Mouse (Mus musculus): Measurements from ENCODE around the gene Ocel1. TPM values are rescaled to one million over a fixed set of nuclear protein-coding genes. Genes with fewer than 3 reads are reported as not detected.
"Not testable (repeated sequence)": the region's sequence is repeated elsewhere in the genome, so short reads cannot be mapped to it uniquely, and the experiment has no call there.

Ocel1 gene
- 3.6 TPM in 2 replicates for polyA plus RNA-seq (2014; fragmentation: Nextera tagmentation; extraction: Ambion mirVana)

DNA sequence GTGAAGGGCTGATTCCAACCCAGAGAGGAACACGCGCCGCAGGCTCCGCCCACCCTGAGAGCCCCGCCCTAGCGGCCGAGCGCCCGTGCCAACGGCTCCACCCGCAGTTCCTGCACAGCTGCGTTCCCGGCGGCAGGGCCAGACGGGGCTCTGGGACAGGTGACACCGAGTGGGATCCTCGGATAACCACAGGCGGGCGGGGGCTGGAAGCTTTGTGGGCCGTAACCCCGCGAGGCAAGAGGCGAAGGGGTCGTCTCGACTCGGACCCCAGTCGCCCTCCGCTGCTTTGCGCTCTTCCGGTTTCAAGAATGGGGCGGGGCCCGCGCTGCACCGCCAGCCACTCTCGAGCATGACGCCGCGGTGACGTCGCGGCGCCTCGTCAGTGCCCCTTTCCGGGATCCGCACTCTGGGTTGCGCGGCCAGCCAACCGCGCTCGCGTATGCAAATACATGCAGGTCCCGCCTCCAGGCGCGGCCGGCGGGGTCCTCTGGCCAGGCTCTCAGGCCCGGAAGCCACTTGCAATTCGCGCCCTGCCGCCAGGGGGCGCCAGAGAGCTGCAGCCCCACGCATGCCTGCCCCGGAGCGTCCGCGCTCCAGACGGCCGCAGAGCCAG is at the start of gene Ocel1:
TSS of gene Ocel1 (plus strand) at position 63 of the 613 bp plus-strand sequence.
- H3K36me3 ChIP-seq (ENCODE audit: control insufficient read depth, insufficient read depth, low read length): peaks cover 46% of the 10 kb centered on the region
- peak within 1 kb of the TSS; percentile 80 to 87 for H3K27ac ChIP-seq (replicated peaks in 1 of 2; ENCODE audit: control insufficient read depth in 1 of 2, insufficient read depth in 1 of 2, low read depth in 2 of 2, low read length in 2 of 2)
- H3K9ac ChIP-seq (ENCODE audit: low read length): peak within 1 kb of the TSS; percentile 72
- no peaks in the 10 kb centered on the region for H3K9me3 ChIP-seq (ENCODE audit: control insufficient read depth, low read length)
- H3K27me3 ChIP-seq (ENCODE audit: control insufficient read depth, insufficient read depth, low read length): no peaks in the 10 kb centered on the region
- 1% methylated on average over 67 of the region's 68 CpGs for WGBS
- peaks cover 8 to 31% of the 10 kb centered on the region in 2 experiments for H3K4me1 ChIP-seq (ENCODE audit: control insufficient read depth in 2 of 2, insufficient read depth in 2 of 2, low read length in 2 of 2)
- peak within 1 kb of the TSS; percentile 79 to 83 for H3K4me3 ChIP-seq (ENCODE audit: control insufficient read depth in 1 of 2, insufficient read depth in 1 of 2, low read depth in 1 of 2, low read length in 2 of 2)
- peak; percentile 86 for ATAC-seq (ENCODE audit: insufficient number of reproducible peaks, insufficient read depth, low FRiP score, low read depth)
- H3K4me2 ChIP-seq (ENCODE audit: low read length): peak within 1 kb of the TSS; percentile 63

- H3K9ac ChIP-seq (ENCODE audit: low read length): no peak overlapping the region
- no peaks in the 10 kb centered on the region for H3K9me3 ChIP-seq (ENCODE audit: control insufficient read depth, low read length)
- no peak for ATAC-seq (ENCODE audit: insufficient number of reproducible peaks, insufficient read depth, low FRiP score, low read depth)
- H3K36me3 ChIP-seq (ENCODE audit: control insufficient read depth, insufficient read depth, low read length): peaks cover 73% of the 10 kb centered on the region
- no peaks in the 10 kb centered on the region for H3K27me3 ChIP-seq (ENCODE audit: control insufficient read depth, insufficient read depth, low read length)
- WGBS: 94% methylated on average over 3 of the region's 3 CpGs
- no peak overlapping the region for H3K27ac ChIP-seq (replicated peaks in 1 of 2; ENCODE audit: control insufficient read depth in 1 of 2, insufficient read depth in 1 of 2, low read depth in 2 of 2, low read length in 2 of 2)
- no peaks in the 10 kb centered on the region for H3K4me1 ChIP-seq (ENCODE audit: control insufficient read depth in 2 of 2, insufficient read depth in 2 of 2, low read length in 2 of 2)
- H3K4me2 ChIP-seq (ENCODE audit: low read length): no peak overlapping the region
- no peak overlapping the region for H3K4me3 ChIP-seq (ENCODE audit: control insufficient read depth in 1 of 2, insufficient read depth in 1 of 2, low read depth in 1 of 2, low read length in 2 of 2)
Measured at GRCm38 (mm10) chr8:71322939-71323338, 48.2 kb upstream of the Ocel1 start.

DNA sequence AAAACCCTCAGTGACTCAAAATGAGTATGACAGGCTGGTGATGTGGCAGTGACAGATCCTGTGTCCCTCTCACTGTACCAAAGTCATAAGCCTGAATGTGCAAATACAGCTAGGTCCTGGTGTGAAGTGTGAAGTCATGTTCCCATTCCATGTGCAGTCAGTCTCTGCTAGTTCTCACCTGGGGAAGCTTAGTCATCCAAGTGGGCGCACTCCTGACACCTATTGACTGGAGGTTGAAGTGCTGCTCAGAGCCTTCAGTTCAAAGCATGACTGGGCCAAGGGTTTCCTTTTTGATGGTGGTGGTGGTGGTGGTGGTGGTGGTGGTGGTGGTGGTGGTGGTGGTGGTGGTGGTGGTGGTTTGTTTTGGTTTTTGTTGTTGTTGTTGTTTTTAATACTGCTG is 46.2 kb upstream of the Ocel1 start:
- Histone ChIP-seq H3K4me1 (ENCODE audit: control insufficient read depth in 2 of 2, insufficient read depth in 2 of 2, low read length in 2 of 2) (no peaks in the 10 kb centered on the region), H3K4me3 (ENCODE audit: control insufficient read depth in 1 of 2, insufficient read depth in 1 of 2, low read depth in 1 of 2, low read length in 2 of 2) (no peak overlapping the region), H3K9me3 (ENCODE audit: control insufficient read depth, low read length) (no peaks in the 10 kb centered on the region), H3K4me2 (ENCODE audit: low read length) (no peak overlapping the region), H3K9ac (ENCODE audit: low read length) (no peak overlapping the region), H3K27ac (replicated peaks in 1 of 2; ENCODE audit: control insufficient read depth in 1 of 2, insufficient read depth in 1 of 2, low read depth in 2 of 2, low read length in 2 of 2) (no peak overlapping the region), H3K27me3 (ENCODE audit: control insufficient read depth, insufficient read depth, low read length) (no peaks in the 10 kb centered on the region), H3K36me3 (ENCODE audit: control insufficient read depth, insufficient read depth, low read length) (peaks cover 83% of the 10 kb centered on the region)
- no peak; the same call in 1 of the 2 replicates for ATAC-seq (ENCODE audit: insufficient number of reproducible peaks, insufficient read depth, low FRiP score, low read depth)
- 79% methylated on average over 1 of the region's 1 CpGs for WGBS

DNA sequence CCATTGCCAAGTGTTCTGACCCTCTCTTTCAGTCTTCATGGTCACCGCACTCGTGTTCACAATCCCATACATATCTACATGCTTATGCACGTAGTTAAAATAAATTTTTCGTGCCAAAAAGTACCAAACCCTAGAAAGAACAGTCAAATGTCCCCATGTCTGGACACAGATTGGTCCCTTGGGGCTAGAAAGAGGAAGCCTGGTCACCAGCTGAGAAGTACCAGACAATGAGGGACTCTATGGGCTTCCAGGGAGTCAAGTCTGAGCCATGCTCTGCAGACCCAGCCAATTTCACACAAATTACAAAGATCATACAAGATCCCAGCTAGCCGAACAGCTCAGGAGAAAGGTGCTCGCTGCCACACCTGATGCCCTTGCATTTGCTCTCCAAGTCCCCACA is 33.3 kb upstream of the Ocel1 start:
- not testable (repeated sequence) for H3K9me3 ChIP-seq (ENCODE audit: control insufficient read depth, low read length); H3K27ac ChIP-seq (replicated peaks in 1 of 2; ENCODE audit: control insufficient read depth in 1 of 2, insufficient read depth in 1 of 2, low read depth in 2 of 2, low read length in 2 of 2); H3K27me3 ChIP-seq (ENCODE audit: control insufficient read depth, insufficient read depth, low read length); H3K9ac ChIP-seq (ENCODE audit: low read length); H3K4me1 ChIP-seq (ENCODE audit: control insufficient read depth in 2 of 2, insufficient read depth in 2 of 2, low read length in 2 of 2); H3K4me2 ChIP-seq (ENCODE audit: low read length); ATAC-seq (ENCODE audit: insufficient number of reproducible peaks, insufficient read depth, low FRiP score, low read depth); H3K4me3 ChIP-seq (ENCODE audit: control insufficient read depth in 1 of 2, insufficient read depth in 1 of 2, low read depth in 1 of 2, low read length in 2 of 2)
- WGBS: 93% methylated on average over 6 of the region's 6 CpGs
- peaks cover 80% of the 10 kb centered on the region for H3K36me3 ChIP-seq (ENCODE audit: control insufficient read depth, insufficient read depth, low read length)

- Histone ChIP-seq H3K4me3 (ENCODE audit: control insufficient read depth in 1 of 2, insufficient read depth in 1 of 2, low read depth in 1 of 2, low read length in 2 of 2) (no peak overlapping the region), H3K27ac (replicated peaks in 1 of 2; ENCODE audit: control insufficient read depth in 1 of 2, insufficient read depth in 1 of 2, low read depth in 2 of 2, low read length in 2 of 2) (no peak overlapping the region), H3K4me2 (ENCODE audit: low read length) (no peak overlapping the region), H3K36me3 (ENCODE audit: control insufficient read depth, insufficient read depth, low read length) (peaks cover 89% of the 10 kb centered on the region), H3K4me1 (ENCODE audit: control insufficient read depth in 2 of 2, insufficient read depth in 2 of 2, low read length in 2 of 2) (no peaks in the 10 kb centered on the region), H3K9ac (ENCODE audit: low read length) (no peak overlapping the region), H3K9me3 (ENCODE audit: control insufficient read depth, low read length) (no peaks in the 10 kb centered on the region), H3K27me3 (ENCODE audit: control insufficient read depth, insufficient read depth, low read length) (no peaks in the 10 kb centered on the region)
- ATAC-seq (ENCODE audit: insufficient number of reproducible peaks, insufficient read depth, low FRiP score, low read depth): no peak
- 76% methylated on average over 5 of the region's 5 CpGs for WGBS
Measured at GRCm38 (mm10) chr8:71340625-71341024, 30.5 kb upstream of the Ocel1 start.

DNA sequence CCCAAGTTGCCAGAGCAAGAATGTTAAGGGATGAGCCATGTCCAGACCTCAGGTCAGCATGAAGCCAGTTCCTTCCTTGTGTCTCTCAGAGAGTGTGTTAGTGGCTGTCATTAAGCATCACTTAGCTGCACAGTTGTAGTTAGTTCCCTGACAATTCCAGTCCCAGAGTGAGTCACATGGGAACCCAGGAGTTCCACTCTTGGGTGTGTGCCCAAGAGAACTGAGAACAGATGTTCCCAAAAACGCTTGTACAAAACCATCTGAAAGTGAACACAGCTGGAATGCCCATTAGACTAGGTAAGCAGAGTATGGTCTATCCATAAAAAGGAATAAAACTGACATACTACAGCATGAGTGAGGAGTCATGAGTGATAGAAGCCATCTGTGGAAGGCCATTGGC is 24.5 kb upstream of the Ocel1 start:
- Histone ChIP-seq H3K27me3 (ENCODE audit: control insufficient read depth, insufficient read depth, low read length) (no peaks in the 10 kb centered on the region), H3K4me2 (ENCODE audit: low read length) (no peak overlapping the region), H3K9ac (ENCODE audit: low read length) (no peak overlapping the region), H3K4me1 (ENCODE audit: control insufficient read depth in 2 of 2, insufficient read depth in 2 of 2, low read length in 2 of 2) (no peaks in the 10 kb centered on the region), H3K9me3 (ENCODE audit: control insufficient read depth, low read length) (no peaks in the 10 kb centered on the region), H3K27ac (replicated peaks in 1 of 2; ENCODE audit: control insufficient read depth in 1 of 2, insufficient read depth in 1 of 2, low read depth in 2 of 2, low read length in 2 of 2) (no peak overlapping the region), H3K4me3 (ENCODE audit: control insufficient read depth in 1 of 2, insufficient read depth in 1 of 2, low read depth in 1 of 2, low read length in 2 of 2) (no peak overlapping the region), H3K36me3 (ENCODE audit: control insufficient read depth, insufficient read depth, low read length) (peaks cover 98% of the 10 kb centered on the region)
- WGBS: 77% methylated on average over 1 of the region's 1 CpGs
- no peak for ATAC-seq (ENCODE audit: insufficient number of reproducible peaks, insufficient read depth, low FRiP score, low read depth)

DNA sequence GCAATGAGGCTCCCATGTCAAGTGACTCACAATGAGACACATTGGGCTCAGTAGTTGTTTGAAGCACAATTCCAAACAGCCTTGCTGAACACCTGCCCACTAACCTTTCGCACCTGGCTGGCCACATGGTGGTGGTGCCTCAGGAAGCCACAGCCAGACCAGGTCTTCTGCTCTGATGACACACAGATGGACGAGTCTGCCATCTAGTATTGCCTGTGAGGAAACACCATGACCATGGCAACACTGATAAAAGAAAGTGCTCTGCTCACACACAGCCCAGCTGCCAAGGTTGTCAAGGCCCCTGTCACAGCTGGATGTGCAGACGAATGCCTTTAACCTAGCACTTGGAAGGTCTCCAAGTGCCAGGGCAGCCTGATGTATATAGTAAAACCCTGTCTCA is 20.0 kb upstream of the Ocel1 start:
- no peak overlapping the region for H3K9ac ChIP-seq (ENCODE audit: low read length)
- H3K4me1 ChIP-seq (ENCODE audit: control insufficient read depth in 2 of 2, insufficient read depth in 2 of 2, low read length in 2 of 2): no peaks in the 10 kb centered on the region
- peaks cover 98% of the 10 kb centered on the region for H3K36me3 ChIP-seq (ENCODE audit: control insufficient read depth, insufficient read depth, low read length)
- no peak overlapping the region for H3K4me3 ChIP-seq (ENCODE audit: control insufficient read depth in 1 of 2, insufficient read depth in 1 of 2, low read depth in 1 of 2, low read length in 2 of 2)
- no peaks in the 10 kb centered on the region for H3K27me3 ChIP-seq (ENCODE audit: control insufficient read depth, insufficient read depth, low read length)
- 37% methylated on average over 3 of the region's 3 CpGs for WGBS
- no peaks in the 10 kb centered on the region for H3K9me3 ChIP-seq (ENCODE audit: control insufficient read depth, low read length)
- no peak overlapping the region for H3K4me2 ChIP-seq (ENCODE audit: low read length)
- no peak overlapping the region for H3K27ac ChIP-seq (replicated peaks in 1 of 2; ENCODE audit: control insufficient read depth in 1 of 2, insufficient read depth in 1 of 2, low read depth in 2 of 2, low read length in 2 of 2)
- no peak for ATAC-seq (ENCODE audit: insufficient number of reproducible peaks, insufficient read depth, low FRiP score, low read depth)

DNA sequence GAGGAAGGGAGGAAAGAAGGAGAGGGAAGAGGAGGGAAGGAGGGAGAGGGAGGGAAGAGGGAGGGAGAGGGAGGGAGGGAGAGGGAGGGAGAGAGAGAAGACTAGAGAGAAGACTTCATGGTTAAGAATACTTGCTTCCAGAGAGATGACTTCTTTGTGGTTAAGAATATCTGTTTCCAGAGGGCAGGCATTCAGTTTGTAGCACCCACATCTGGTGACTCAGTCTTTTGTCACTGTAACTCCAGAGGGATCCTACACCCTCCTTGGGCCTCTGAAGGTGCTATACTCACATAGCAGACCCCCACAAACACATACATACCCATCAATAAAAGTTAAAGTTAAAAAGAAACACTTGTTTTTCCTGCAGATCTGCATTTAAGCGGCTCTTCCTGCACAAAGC is 19.6 kb upstream of the Ocel1 start:
- Histone ChIP-seq H3K4me1 (ENCODE audit: control insufficient read depth in 2 of 2, insufficient read depth in 2 of 2, low read length in 2 of 2) (no peaks in the 10 kb centered on the region), H3K4me3 (ENCODE audit: control insufficient read depth in 1 of 2, insufficient read depth in 1 of 2, low read depth in 1 of 2, low read length in 2 of 2) (no peak overlapping the region), H3K4me2 (ENCODE audit: low read length) (no peak overlapping the region), H3K27me3 (ENCODE audit: control insufficient read depth, insufficient read depth, low read length) (no peaks in the 10 kb centered on the region), H3K36me3 (ENCODE audit: control insufficient read depth, insufficient read depth, low read length) (peaks cover 98% of the 10 kb centered on the region), H3K27ac (replicated peaks in 1 of 2; ENCODE audit: control insufficient read depth in 1 of 2, insufficient read depth in 1 of 2, low read depth in 2 of 2, low read length in 2 of 2) (no peak overlapping the region), H3K9ac (ENCODE audit: low read length) (no peak overlapping the region), H3K9me3 (ENCODE audit: control insufficient read depth, low read length) (no peaks in the 10 kb centered on the region)
- 96% methylated on average over 1 of the region's 1 CpGs for WGBS
- no peak for ATAC-seq (ENCODE audit: insufficient number of reproducible peaks, insufficient read depth, low FRiP score, low read depth)
